Mouse (Mus musculus) cortical plate, adult 2 months (tissue): ENCODE data around the gene Tmem87a. TPM values are rescaled to one million over a fixed set of nuclear protein-coding genes. Genes with fewer than 3 reads are reported as not detected.

Source experiments
- H3K27ac ChIP-seq: fragments of 200-500 bp; 2 replicates; pipeline ENCODE4 v1.5.1; 2012; ENCODE audit warnings: low read length, control low read depth, inconsistent platforms; ENCODE audit not compliant: insufficient read depth
- H3K4me1 ChIP-seq: fragments of 200-500 bp; 2 replicates; pipeline ENCODE4 v1.6.1; 2011; ENCODE audit warnings: low read length; ENCODE audit not compliant: control insufficient read depth, insufficient read depth
- H3K4me3 ChIP-seq: fragments of 200-500 bp; 2 replicates; pipeline ENCODE4 v1.5.1; 2011; ENCODE audit warnings: mild to moderate bottlenecking, low read length, control low read depth; ENCODE audit not compliant: insufficient read depth
- CTCF ChIP-seq: fragments of 200-500 bp; IDR thresholded peaks from 2 replicates; pipeline ENCODE4 v1.5.1; 2011; ENCODE audit warnings: mild to moderate bottlenecking, control low read depth, low read length; ENCODE audit not compliant: insufficient read depth; ENCODE audit errors: extremely low read depth
- POLR2A ChIP-seq: fragments of 200-500 bp; IDR thresholded peaks from 2 replicates; pipeline ENCODE4 v1.6.1; 2011; ENCODE audit warnings: mild to moderate bottlenecking, low read length, control low read depth; ENCODE audit not compliant: insufficient read depth; ENCODE audit errors: extremely low read depth
- polyA plus RNA-seq: library from polyadenylated mRNA; depleted of rRNA; stranded (reverse); fragments of >200 nt; gene quantifications from 2 replicates; pipeline ENCODE4 v1.2.3, GENCODE M21; 2012; rRNA removed

Tmem87a gene
- polyA plus RNA-seq, 1 experiment, result 24.4 TPM

DNA sequence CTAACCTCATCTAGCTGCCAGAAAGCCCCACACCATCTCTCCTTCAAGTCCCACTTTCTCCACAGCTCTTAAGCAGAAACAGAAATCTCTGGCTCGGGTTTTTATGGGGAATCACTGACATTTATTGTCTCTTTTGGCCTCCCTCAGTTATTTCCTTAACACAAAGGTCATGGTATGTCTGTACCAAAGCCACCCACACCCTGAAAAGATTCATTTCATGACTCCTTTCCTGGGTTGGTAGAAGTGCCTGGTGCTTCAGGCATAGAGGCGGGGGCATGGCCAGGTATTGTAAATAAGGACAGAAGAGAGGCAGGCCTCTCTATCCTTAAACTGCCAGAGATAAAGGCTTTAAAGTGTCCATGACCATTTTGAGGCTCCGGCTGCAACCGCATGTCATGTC is 89.4 kb downstream of the Tmem87a start:
- no peak overlapping the region for H3K27ac ChIP-seq
- no peak for TF ChIP-seq CTCF
- no peak for TF ChIP-seq POLR2A
- H3K4me3 ChIP-seq, result no peak overlapping the region
- H3K4me1 ChIP-seq, result no peaks in the 10 kb centered on the region

DNA sequence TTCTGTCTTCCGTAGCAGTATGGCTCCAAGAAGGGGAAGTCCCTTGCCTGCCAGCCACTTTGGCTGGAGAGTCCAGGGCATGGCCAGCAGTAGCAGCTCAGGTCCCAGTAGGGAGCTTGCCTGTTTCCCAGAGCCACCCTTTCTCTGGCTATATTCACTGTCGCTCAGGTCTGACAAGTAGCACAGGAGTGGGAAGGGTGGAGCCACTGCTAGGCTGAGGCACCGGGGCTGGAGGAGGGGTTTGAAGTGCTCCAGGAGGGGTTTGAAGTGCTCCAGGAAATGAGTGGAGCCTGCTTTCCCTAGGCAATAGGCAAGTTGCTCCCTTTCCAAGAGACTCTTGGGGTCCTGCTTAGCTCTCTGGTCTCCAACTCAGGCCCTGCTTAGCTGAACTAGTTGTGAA is 89.9 kb downstream of the Tmem87a start, which contains the start of gene Pla2g4f:
TSS of gene Pla2g4f (minus strand) at position 190 of the 400 bp plus-strand sequence.
- no peaks in the 10 kb centered on the region for H3K4me1 ChIP-seq
- no peak for TF ChIP-seq CTCF
- no peak for TF ChIP-seq POLR2A
- H3K27ac ChIP-seq, result no peak within 1 kb of the TSS
- no peak within 1 kb of the TSS for H3K4me3 ChIP-seq

- no peak overlapping the region for H3K27ac ChIP-seq
- TF ChIP-seq POLR2A, result no peak
- TF ChIP-seq CTCF, result no peak
- H3K4me1 ChIP-seq, result no peaks in the 10 kb centered on the region
- H3K4me3 ChIP-seq, result no peak overlapping the region
Observed at GRCm38 (mm10) chr2:120312276-120312825, 91.6 kb downstream of the Tmem87a start.

Other genes starting within 250 kb of the Tmem87a start
- 9.1 and 10.6 TPM in 2 replicates for gene Ehd4, start 249.5 kb downstream of the Tmem87a start, polyA plus RNA-seq
- gene Pla2g4e, start 158.8 kb downstream of the Tmem87a start, polyA plus RNA-seq, result 17.2 and 20.5 TPM in 2 replicates
- 0.04 TPM in 2 replicates for gene Pla2g4d, start 114.9 kb downstream of the Tmem87a start, polyA plus RNA-seq
- 0.10 and 0.11 TPM in 2 replicates for gene Pla2g4f, start 89.9 kb downstream of the Tmem87a start, polyA plus RNA-seq
- gene Vps39, start 51.0 kb downstream of the Tmem87a start, polyA plus RNA-seq, result 56.5 and 58.2 TPM in 2 replicates
- 10.7 and 11.3 TPM in 2 replicates for gene Ganc, start 217 bp downstream of the Tmem87a start, polyA plus RNA-seq
- 4.9 and 7.5 TPM in 2 replicates for gene Capn3, start 51.9 kb upstream of the Tmem87a start, polyA plus RNA-seq
- gene Zfp106, start 159.7 kb upstream of the Tmem87a start, polyA plus RNA-seq, result 76.6 and 77.9 TPM in 2 replicates
- gene Snap23, start 163.6 kb upstream of the Tmem87a start, polyA plus RNA-seq, result 19.3 TPM in 2 replicates
- 17.4 TPM in 2 replicates for gene Haus2, start 205.3 kb upstream of the Tmem87a start, polyA plus RNA-seq
- 44.1 and 46.4 TPM in 2 replicates for gene Lrrc57, start 205.4 kb upstream of the Tmem87a start, polyA plus RNA-seq
- 13.7 and 14.1 TPM in 2 replicates for gene Stard9, start 225.0 kb upstream of the Tmem87a start, polyA plus RNA-seq